Mouse (Mus musculus) left cerebral cortex, adult 9 months (tissue): ENCODE measurements around the gene 6430628N08Rik.

ENCODE experiments used
- DNase-seq, 2 experiments: peaks; one replicate each; pipeline ENCODE4 v3.0.0; 2022; ENCODE audit warnings: low spot score in 2 of 2

The 6430628N08Rik gene

DNA sequence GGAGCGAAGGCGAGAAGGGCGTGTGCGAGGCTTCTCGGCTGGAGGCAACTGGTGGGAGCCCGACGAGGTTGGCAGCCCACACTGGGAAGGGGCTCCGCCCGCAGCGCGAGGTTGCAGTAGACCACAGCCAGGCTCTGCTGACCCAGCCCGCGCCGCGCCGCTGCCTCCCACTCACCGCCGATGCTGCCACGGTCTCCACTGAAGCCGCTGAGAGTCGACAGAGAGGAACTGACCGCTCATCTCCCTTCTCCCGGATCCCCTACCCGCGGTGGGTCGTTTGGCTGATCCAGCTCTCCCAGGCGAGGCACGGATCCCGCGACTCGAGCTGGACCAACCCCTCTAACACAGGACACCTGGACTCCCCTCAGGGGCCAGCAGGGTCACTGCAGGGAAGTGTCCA is at the start of gene 6430628N08Rik:
6430628N08Rik (plus strand) TSS at position 113 of the 400 bp plus-strand sequence.
- DNase-seq = no peak

DNA sequence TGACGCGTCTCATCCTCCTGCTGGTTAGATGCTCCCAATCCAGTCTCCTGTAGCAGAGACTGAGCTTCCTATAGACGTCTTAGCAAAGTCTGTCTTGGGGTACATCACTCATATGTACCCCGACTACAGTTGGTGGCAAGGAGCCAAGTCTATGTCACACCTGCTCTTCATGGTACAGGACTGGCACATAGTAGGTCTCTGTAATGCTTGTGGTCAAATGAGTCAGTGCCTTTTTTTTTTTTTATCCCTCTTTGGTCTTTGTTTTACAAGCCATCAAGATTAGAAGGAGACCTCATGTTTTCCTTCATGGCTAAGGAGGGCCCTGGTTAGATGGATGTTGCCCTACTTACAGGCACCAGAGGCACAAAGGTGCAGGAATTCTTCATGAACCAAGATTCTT is 49.6 kb upstream of the 6430628N08Rik start:
- no peak for DNase-seq

GRCm38 (mm10) chr4:115846656-115847055 is 43.8 kb upstream of the 6430628N08Rik start:
- DNase-seq = no peak

DNA sequence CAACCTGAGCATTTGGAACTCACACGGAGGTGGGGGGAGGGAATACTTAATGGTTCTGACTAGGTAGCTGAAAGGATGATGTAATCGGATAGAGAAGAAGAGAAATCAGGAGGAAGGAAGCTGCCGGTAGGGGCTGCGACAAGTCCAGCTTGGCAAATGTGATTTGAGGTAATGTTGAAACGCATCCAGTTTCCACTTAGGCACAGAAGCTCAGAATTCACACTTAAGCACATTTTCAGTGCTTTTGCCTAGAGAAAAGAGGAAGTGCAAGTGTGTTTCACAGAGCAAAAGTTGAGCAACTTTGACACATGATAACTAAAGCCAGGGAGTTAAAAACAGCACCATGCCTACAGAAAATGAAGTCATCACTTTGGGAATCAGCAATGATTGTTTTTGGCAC is 43.1 kb upstream of the 6430628N08Rik start:
- DNase-seq = peak; percentile 47 to 62

GRCm38 (mm10) chr4:115848083-115848482 is 42.4 kb upstream of the 6430628N08Rik start:
- no peak for DNase-seq

GRCm38 (mm10) chr4:115848990-115849677 is 41.3 kb upstream of the 6430628N08Rik start:
- DNase-seq = no peak

GRCm38 (mm10) chr4:115850111-115850510 is 40.4 kb upstream of the 6430628N08Rik start:
- no peak for DNase-seq

DNA sequence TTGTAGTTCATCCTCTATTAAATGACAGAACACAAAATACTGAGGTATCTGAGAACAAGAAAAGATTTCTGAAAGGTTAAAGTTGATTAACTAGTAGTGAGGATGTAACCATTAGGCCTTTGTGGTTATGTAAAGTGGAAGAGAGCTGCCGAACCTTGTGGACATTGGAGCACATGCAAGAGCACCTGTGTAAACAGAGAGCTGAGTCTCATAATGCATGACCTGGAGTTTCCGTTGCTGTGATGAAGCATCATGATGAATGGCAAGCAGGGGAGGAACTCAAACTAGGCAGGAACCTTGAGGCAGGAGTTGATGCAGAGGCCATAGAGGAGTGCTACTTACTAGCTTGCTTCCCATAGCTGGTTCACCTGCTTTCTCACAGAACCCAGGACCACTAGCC is 39.8 kb upstream of the 6430628N08Rik start:
- DNase-seq = no peak

- no peak for DNase-seq
Measured at GRCm38 (mm10) chr4:115851569-115851968, 38.9 kb upstream of the 6430628N08Rik start.

DNA sequence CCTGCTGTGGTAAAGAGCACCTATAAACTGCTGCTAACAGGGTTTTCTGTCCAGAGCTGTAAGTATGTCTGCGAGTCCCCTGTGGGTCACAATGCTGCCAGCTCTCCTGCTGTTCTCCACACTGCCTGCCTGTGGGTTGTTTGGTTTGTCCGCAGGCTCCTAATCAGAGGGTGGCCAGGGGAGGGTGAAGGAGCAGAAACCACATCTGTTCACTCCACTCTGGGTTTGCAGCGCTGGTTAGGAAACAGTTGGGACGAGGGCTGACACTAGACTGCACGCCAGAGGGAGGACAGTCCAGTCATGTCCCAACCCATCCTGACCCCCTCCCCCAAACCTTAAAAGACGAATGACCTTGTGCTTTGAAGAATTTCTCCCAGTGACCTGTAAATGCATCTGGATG is 35.4 kb upstream of the 6430628N08Rik start:
- DNase-seq = no peak

DNA sequence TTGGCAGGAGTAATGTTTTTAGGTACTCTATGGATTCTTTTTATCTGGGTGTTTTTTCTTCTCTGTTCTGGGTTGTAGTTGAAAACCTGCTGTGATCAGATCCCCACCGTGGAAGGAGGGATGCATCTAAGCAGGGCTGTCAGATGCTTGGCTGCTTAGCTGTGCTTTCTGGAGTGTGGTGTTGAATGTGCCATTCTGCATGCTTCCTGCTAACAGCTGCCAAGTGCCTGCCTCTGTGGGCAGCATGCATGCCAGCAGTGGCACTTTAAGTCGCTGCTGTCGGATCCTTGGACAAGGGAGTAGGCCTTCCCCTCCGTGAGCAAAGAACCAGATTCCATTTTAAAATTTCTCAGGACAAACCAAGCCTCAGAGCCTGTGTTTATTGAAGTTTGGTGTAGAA is 34.9 kb upstream of the 6430628N08Rik start:
- DNase-seq = no peak

- no peak for DNase-seq
Measured at GRCm38 (mm10) chr4:115856282-115856681, 34.2 kb upstream of the 6430628N08Rik start.

GRCm38 (mm10) chr4:115857293-115857883 is 33.1 kb upstream of the 6430628N08Rik start:
- no peak for DNase-seq

DNA sequence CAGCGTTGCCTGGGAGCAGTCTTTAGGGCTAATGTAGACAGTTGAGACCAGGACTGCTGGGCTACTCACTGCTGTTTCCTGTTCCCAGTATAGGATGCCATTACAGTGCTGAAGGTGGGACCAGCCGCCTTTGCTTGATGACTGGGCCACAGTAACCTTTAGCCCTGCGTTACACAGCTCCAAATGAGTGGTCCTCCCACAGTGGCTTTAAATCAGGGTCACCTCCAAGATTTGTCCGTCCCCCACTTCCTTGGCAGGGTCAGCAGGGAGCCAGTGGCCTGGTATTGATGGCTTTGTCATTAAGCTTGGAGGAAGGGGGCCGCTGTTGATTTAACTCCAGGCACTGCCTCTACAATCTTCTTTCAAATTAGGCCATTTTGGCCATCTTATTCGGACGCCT is 27.1 kb upstream of the 6430628N08Rik start:
- no peak for DNase-seq

DNA sequence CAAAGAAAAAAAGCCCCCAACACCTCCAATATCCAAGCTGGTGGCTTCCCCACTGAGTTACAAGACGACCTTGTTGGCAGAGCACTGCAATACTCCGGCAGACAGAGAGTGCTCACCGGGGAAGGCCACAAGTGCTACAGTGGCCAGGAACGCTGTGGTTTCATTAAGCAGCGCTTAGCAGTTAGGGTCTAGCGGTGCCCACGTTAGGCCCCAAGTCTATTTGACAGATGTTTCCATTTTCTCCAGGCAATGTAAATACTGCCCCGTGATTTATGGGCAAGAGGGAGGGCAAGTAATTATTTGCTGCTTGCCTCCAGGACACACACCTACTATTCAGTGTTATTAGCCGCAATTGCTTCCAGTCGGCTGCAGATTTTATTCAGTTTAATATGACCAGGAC is 26.6 kb upstream of the 6430628N08Rik start:
- no peak for DNase-seq

DNA sequence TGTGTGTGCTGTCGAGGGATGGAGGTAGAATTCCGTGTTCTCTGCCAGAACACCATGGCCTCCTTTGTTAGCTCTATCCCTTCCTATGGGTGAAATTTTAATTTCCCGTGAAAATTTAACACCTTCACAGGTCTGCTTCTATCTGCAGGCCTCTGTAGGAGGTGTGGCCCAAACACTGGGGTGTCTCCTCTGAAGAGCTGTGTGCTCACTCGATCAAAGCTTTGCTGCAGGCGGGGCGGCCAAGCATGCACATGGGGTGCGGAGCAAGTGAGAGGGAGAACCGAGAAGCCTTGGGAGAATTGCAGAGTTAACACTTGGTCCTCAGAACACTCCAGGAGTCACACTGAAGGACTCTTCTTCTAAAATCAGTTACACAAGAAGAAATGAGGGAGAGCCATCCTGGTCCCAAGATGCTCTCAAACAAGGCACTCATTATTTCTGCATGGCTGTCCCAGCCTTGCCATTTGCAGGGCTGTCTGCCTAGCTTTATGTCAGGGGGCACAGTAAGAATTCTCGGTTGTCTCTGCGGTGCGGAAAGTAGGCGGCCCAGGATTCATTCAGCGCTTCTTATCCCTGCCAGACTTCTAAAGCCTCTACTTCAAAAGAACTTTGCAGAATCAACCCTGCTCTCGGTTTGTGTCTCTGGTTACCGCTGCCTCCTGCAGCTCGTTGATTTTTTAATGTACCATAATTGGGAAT is 20.8 kb upstream of the 6430628N08Rik start:
- no peak for DNase-seq

GRCm38 (mm10) chr4:115873231-115873630 is 17.2 kb upstream of the 6430628N08Rik start:
- DNase-seq = no peak

- no peak for DNase-seq
Measured at GRCm38 (mm10) chr4:115878216-115878678, 12.2 kb upstream of the 6430628N08Rik start.

GRCm38 (mm10) chr4:115878828-115879227 is 11.6 kb upstream of the 6430628N08Rik start:
- DNase-seq = no peak

DNA sequence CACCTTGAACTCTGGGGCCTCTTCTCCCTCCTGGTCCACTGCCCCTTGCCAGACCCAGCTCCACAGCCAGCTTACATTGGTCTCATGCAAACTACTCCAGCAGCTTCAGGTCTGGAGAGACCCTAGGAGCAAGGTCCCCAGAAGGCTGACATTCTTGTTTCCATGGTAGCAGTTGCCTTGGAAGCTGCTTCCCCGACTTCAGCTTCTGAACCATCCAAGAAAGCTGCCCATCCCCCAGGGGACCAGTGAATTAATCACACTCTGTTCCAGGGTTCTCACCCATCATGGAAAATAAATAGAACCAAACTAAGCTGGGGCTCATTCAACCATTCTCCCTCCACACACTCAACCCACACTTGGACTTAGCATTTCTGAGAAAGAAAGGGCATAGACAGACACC is 9.3 kb upstream of the 6430628N08Rik start:
- peak in 1 of 2 experiments; percentile 42 for DNase-seq

- DNase-seq = no peak
Measured at GRCm38 (mm10) chr4:115882195-115882594, 8.3 kb upstream of the 6430628N08Rik start.

GRCm38 (mm10) chr4:115884022-115884421 is 6.4 kb upstream of the 6430628N08Rik start, which contains the start of gene Kncn:
Gene Kncn (plus strand): TSS chr4:115884400.
- DNase-seq = no peak

- DNase-seq = peak in 1 of 2 experiments; percentile 46
Measured at GRCm38 (mm10) chr4:115885846-115886245, 4.6 kb upstream of the 6430628N08Rik start.
